Comparison of ENCODE assay signal across 8 mouse cellular contexts in genomic region chr5:135134534-135134933, GRCm38 (mm10). TPM values are rescaled to one million over a fixed set of nuclear protein-coding genes. Genes with fewer than 3 reads are reported as not detected.
DNase-seq lines count a peak whose midpoint lies in the region; ATAC-seq and TF ChIP-seq lines count a peak whose summit lies in the region.

No protein-coding gene starts in this region.

- H3K9me3 ChIP-seq in liver, embryonic 11.5 days (ENCODE audit: control insufficient read depth, low read length) = no peaks in the 10 kb centered on the region
- no peaks in the 10 kb centered on the region for H3K9me3 ChIP-seq in midbrain, postnatal 0 days (ENCODE audit: low read length)

- H3K4me1 ChIP-seq in thymus, adult 2 months (replicated peaks; ENCODE audit: control insufficient read depth, insufficient read depth, low read length) = peaks cover 18% of the 10 kb centered on the region
- H3K4me1 ChIP-seq in liver, embryonic 11.5 days (replicated peaks; ENCODE audit: control insufficient read depth, insufficient read depth, low read length) = no peaks in the 10 kb centered on the region
- H3K4me1 ChIP-seq in midbrain, postnatal 0 days (ENCODE audit: insufficient read depth, low read length) = 0 out of 2 replicates have a peak, but pooled peaks cover 5% of the 10 kb centered on the region

- ATAC-seq in liver, embryonic 11.5 days (replicated peaks; ENCODE audit: low FRiP score) = no peak
- no peak for ATAC-seq in midbrain, postnatal 0 days (ENCODE audit: low FRiP score)

- H3K4me2 ChIP-seq in liver, embryonic 11.5 days = peak overlapping the region; percentile 57
- peak overlapping the region; percentile 55 for H3K4me2 ChIP-seq in midbrain, postnatal 0 days (ENCODE audit: low read depth, low read length, poor library complexity, severe bottlenecking)

- peak; percentile 49 for DNase-seq in thymus, adult 2 months
- no peak for DNase-seq in thymus, adult 18-20 months
- DNase-seq in embryo, embryonic 11.5 days (ENCODE audit: low read depth, low spot score) = peak; percentile 13
- peak; percentile 53 for DNase-seq in heart, postnatal 4 days
- DNase-seq in liver, embryonic 11.5 days (ENCODE audit: low spot score) = peak; percentile 49
- DNase-seq in midbrain, postnatal 0 days (ENCODE audit: low spot score) = peak; percentile 17
- peak; percentile 51 to 53 for DNase-seq in thymus, postnatal 36 days
- no peak for DNase-seq in urinary bladder, postnatal 10 days (ENCODE audit: low spot score)

- 0 out of 2 replicates have a peak overlapping the region, but pooled peaks have one; percentile 23 for H3K9ac ChIP-seq in liver, embryonic 11.5 days (ENCODE audit: low read depth, low read length)
- H3K9ac ChIP-seq in midbrain, postnatal 0 days (replicated peaks; ENCODE audit: low read length, poor library complexity, severe bottlenecking) = no peak overlapping the region

- H3K4me3 ChIP-seq in thymus, adult 2 months (ENCODE audit: control insufficient read depth, insufficient read depth, low read length) = peak overlapping the region; percentile 8
- peak overlapping the region; percentile 29 for H3K4me3 ChIP-seq in liver, embryonic 11.5 days (ENCODE audit: low read depth, low read length)
- peak overlapping the region; percentile 25 for H3K4me3 ChIP-seq in midbrain, postnatal 0 days (ENCODE audit: low read depth, low read length)

- H3K27ac ChIP-seq in thymus, adult 2 months (ENCODE audit: control insufficient read depth, insufficient read depth, low read length) = no peak overlapping the region
- H3K27ac ChIP-seq in liver, embryonic 11.5 days (ENCODE audit: low read depth, low read length) = no peak overlapping the region
- H3K27ac ChIP-seq in midbrain, postnatal 0 days (ENCODE audit: low read depth, low read length) = no peak overlapping the region

- TF ChIP-seq CTCF in thymus, adult 2 months (IDR thresholded peaks at IDR 0.05; ENCODE audit: borderline replicate concordance, control insufficient read depth, extremely low read depth, insufficient read depth, low read length, poor library complexity) = peak; percentile 49; the same call in 1 of the 2 replicates
- peak; percentile 56 for TF ChIP-seq CTCF in midbrain, postnatal 0 days (IDR thresholded peaks at IDR 0.05)

- no peaks in the 10 kb centered on the region for H3K36me3 ChIP-seq in thymus, adult 2 months (ENCODE audit: control insufficient read depth, insufficient read depth, low read length)
- H3K36me3 ChIP-seq in liver, embryonic 11.5 days (ENCODE audit: control insufficient read depth, insufficient read depth, low read length) = no peaks in the 10 kb centered on the region
- H3K36me3 ChIP-seq in midbrain, postnatal 0 days (ENCODE audit: insufficient read depth, low read length) = no peaks in the 10 kb centered on the region

- TF ChIP-seq POLR2A in thymus, adult 2 months (IDR thresholded peaks at IDR 0.05; ENCODE audit: control insufficient read depth, extremely low read depth, insufficient read depth, low read length, poor library complexity) = no peak

- H3K27me3 ChIP-seq in thymus, adult 2 months (ENCODE audit: control insufficient read depth, insufficient read depth, low read length) = no peaks in the 10 kb centered on the region
- H3K27me3 ChIP-seq in liver, embryonic 11.5 days (replicated peaks; ENCODE audit: control insufficient read depth, insufficient read depth, low read length) = peaks cover 28% of the 10 kb centered on the region
- H3K27me3 ChIP-seq in midbrain, postnatal 0 days (ENCODE audit: insufficient read depth, low read length) = peaks cover 16% of the 10 kb centered on the region

- WGBS in thymus, adult 2 months = 3% methylated on average over 8 of the region's 8 CpGs
- WGBS in liver, embryonic 11.5 days = 9% methylated on average over 8 of the region's 8 CpGs
- WGBS in midbrain, postnatal 0 days = 8% methylated on average over 8 of the region's 8 CpGs

RNA-seq across cellular contexts. Expression of gene Tbl2, which starts 14.9 kb away (rescaled TPM):
- polyA plus RNA-seq in thymus, adult 2 months (2012; rRNA removed) = 18.5 and 18.7 TPM in 2 replicates
- 10 to 100 TPM; 15.8 to 18.4 TPM for total RNA-seq in heart, postnatal 4 days (2021)
- 24.6 and 29.2 TPM in 2 replicates for polyA plus RNA-seq in liver, embryonic 11.5 days (2014; fragmentation: Nextera tagmentation; extraction: Ambion mirVana)
- 28.6 and 62.9 TPM in 2 replicates for total RNA-seq in midbrain, postnatal 0 days (2014; rRNA removed)
- polyA plus RNA-seq in midbrain, postnatal 0 days (2015; fragmentation: Nextera tagmentation; extraction: Ambion mirVana) = 8.9 and 10.0 TPM in 2 replicates

RNA-seq across cellular contexts. Expression of gene Bcl7b, which starts 33.5 kb away (rescaled TPM):
- 61.1 and 67.0 TPM in 2 replicates for polyA plus RNA-seq in thymus, adult 2 months (2012; rRNA removed)
- total RNA-seq in heart, postnatal 4 days (2021) = 10 to 100 TPM; 31.1 to 31.9 TPM
- 52.5 and 52.9 TPM in 2 replicates for polyA plus RNA-seq in liver, embryonic 11.5 days (2014; fragmentation: Nextera tagmentation; extraction: Ambion mirVana)
- 20.0 and 33.2 TPM in 2 replicates for total RNA-seq in midbrain, postnatal 0 days (2014; rRNA removed)
- polyA plus RNA-seq in midbrain, postnatal 0 days (2015; fragmentation: Nextera tagmentation; extraction: Ambion mirVana) = 39.2 and 39.7 TPM in 2 replicates

RNA-seq across cellular contexts. Expression of gene Mlxipl, which starts 44.8 kb away (rescaled TPM):
- 22.5 and 31.5 TPM in 2 replicates for polyA plus RNA-seq in thymus, adult 2 months (2012; rRNA removed)
- 1 to 10 TPM; 8.4 to 9.6 TPM for total RNA-seq in heart, postnatal 4 days (2021)
- polyA plus RNA-seq in liver, embryonic 11.5 days (2014; fragmentation: Nextera tagmentation; extraction: Ambion mirVana) = 18.5 and 18.7 TPM in 2 replicates
- total RNA-seq in midbrain, postnatal 0 days (2014; rRNA removed) = 0.38 and 1.2 TPM in 2 replicates
- 0.79 and 1.2 TPM in 2 replicates for polyA plus RNA-seq in midbrain, postnatal 0 days (2015; fragmentation: Nextera tagmentation; extraction: Ambion mirVana)

RNA-seq across cellular contexts. Expression of gene Baz1b, which starts 52.5 kb away (rescaled TPM):
- 56.1 and 68.7 TPM in 2 replicates for polyA plus RNA-seq in thymus, adult 2 months (2012; rRNA removed)
- total RNA-seq in heart, postnatal 4 days (2021) = 10 to 100 TPM; 53.9 to 54.3 TPM
- 47.2 and 50.8 TPM in 2 replicates for polyA plus RNA-seq in liver, embryonic 11.5 days (2014; fragmentation: Nextera tagmentation; extraction: Ambion mirVana)
- 33.4 and 41.3 TPM in 2 replicates for total RNA-seq in midbrain, postnatal 0 days (2014; rRNA removed)
- polyA plus RNA-seq in midbrain, postnatal 0 days (2015; fragmentation: Nextera tagmentation; extraction: Ambion mirVana) = 10.9 and 12.5 TPM in 2 replicates

RNA-seq across cellular contexts. Expression of gene Vps37d, which starts 56.5 kb away (rescaled TPM):
- 1.8 and 2.3 TPM in 2 replicates for polyA plus RNA-seq in thymus, adult 2 months (2012; rRNA removed)
- total RNA-seq in heart, postnatal 4 days (2021) = 1 to 10 TPM; 2.8 to 2.9 TPM
- polyA plus RNA-seq in liver, embryonic 11.5 days (2014; fragmentation: Nextera tagmentation; extraction: Ambion mirVana) = 2.6 and 3.0 TPM in 2 replicates
- total RNA-seq in midbrain, postnatal 0 days (2014; rRNA removed) = 95.4 and 107 TPM in 2 replicates
- polyA plus RNA-seq in midbrain, postnatal 0 days (2015; fragmentation: Nextera tagmentation; extraction: Ambion mirVana) = 31.2 and 32.0 TPM in 2 replicates

Comparison
In these comparisons a context has a peak if more than half of its experiments do, and no peak if none do; other contexts are left out.
1. DNase-seq: peak in thymus, adult 2 months (single experiment), embryo, embryonic 11.5 days (single experiment), heart, postnatal 4 days (single experiment), liver, embryonic 11.5 days (single experiment), midbrain, postnatal 0 days (single experiment) and thymus, postnatal 36 days (2 of 2); none in thymus, adult 18-20 months (0 of 2) and urinary bladder, postnatal 10 days (single experiment).
2. Peak in every context shown above with its lines, with median percentiles within 50 percentile points of each other: H3K4me3 ChIP-seq.